Mouse (Mus musculus): ENCODE measurements around the gene Sync.

Gene Sync

GRCm38 (mm10) chr4:129261196-129261595, 26.2 kb upstream of the Sync start, which contains the start of gene C77080:
C77080 (minus strand) TSS chr4:129261404.
- DNase-seq (ENCODE audit: low spot score): no peak

GRCm38 (mm10) chr4:129263225-129264021, 24.0 kb upstream of the Sync start:
- no peak for DNase-seq (ENCODE audit: low spot score)

- DNase-seq (ENCODE audit: low spot score): no peak
Observed at GRCm38 (mm10) chr4:129266191-129266590, 21.2 kb upstream of the Sync start.

GRCm38 (mm10) chr4:129266821-129267220, 20.6 kb upstream of the Sync start:
- no peak for DNase-seq (ENCODE audit: low spot score)

DNA sequence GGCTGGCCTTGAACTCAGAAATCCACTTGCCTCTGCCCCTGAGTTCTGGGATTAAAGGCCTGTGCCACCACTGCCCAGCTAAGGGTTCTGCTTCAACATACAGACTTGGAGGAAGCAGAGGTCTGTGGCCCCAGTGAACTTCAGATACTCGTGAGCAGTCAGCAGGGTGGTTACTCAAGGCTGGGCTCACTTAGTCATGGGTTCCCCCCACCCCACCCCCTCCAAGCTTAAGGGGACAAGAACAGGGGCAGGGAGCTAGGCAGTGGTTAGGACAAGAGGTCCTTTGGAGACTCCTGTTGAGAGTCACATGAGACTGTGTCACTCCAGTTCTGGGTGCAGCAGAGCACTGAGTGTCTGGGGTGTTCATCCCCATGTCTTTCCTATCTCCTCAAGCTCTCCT, 18.7 kb upstream of the Sync start:
- DNase-seq (ENCODE audit: low spot score): no peak

DNA sequence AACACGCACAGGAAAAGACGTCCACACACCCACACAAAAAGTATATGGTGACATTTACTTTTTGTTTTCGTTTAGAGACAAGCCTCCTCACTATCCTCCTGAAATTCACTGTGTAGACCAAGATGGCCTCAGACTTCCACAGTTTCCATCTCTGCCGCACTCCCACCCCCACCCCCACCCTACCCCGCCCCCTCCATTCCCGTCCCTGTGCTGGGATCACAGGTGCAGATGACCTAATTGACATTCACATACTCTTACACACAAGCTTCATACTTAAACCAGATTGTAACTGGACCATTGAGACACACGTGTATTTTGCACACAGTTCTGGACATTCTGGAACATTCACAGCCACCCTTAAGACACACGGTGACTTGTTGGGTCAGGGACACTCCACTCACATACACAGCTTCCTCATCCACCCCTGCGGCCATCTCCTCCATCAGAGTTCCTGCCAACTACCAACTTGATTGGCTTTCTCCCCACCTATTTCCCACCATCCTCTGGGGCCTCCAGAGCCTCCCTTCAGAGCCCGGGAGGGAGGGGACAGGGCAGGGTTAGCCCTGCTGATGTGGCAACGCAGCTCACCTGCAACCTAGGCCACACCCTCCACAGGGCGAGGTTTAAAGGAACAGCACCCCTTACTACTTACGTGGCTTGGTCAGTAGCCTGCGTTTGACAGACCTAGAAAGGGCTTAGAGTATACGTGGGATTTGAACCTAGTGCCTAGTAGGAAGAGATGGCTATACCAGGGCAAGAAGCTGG, 15.2 kb upstream of the Sync start:
- peak; percentile 36 for DNase-seq (ENCODE audit: low spot score)

DNA sequence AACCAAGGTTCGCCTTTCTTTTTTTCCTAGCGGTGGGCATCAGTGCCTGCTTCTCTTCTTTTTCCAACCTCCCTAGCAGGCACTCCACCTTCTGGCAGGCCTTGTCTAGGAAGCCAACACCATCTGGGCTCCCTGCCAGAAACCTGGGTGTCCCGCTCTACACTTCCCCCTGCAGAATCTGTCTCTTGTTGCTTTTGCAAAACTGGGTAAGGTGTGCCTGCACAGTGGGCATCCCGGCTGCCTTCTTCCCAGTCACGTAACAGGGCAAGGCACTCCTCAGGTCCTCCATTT, 14.7 kb upstream of the Sync start:
- peak; percentile 69 for DNase-seq (ENCODE audit: low spot score)

DNA sequence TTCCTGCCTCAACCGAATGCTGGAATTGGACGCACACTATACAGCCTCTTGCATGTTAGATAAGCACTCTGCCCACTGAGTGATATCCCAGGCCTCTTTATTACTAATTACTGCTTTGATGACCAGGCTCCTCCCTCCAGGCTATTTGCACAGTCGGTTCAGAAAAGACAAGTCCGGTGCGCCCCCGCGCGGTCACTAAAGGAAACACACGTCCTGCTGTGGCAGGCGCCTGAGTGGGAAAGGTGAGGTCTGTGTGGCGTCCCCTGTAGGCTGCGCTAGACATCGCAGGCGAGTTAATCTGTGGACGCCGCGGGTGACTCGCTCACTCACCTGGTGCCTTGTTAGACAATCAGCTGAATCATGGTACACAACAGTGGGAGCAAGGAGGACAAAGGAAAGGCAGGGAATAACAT, 11.0 kb upstream of the Sync start:
- peak; percentile 98 for DNase-seq (ENCODE audit: low spot score)

- no peak for DNase-seq (ENCODE audit: low spot score)
Observed at GRCm38 (mm10) chr4:129282786-129283185, 4.6 kb upstream of the Sync start.

GRCm38 (mm10) chr4:129283226-129283625, 4.2 kb upstream of the Sync start:
- no peak for DNase-seq (ENCODE audit: low spot score)

GRCm38 (mm10) chr4:129284685-129285084, 2.7 kb upstream of the Sync start:
- no peak for DNase-seq (ENCODE audit: low spot score)

DNA sequence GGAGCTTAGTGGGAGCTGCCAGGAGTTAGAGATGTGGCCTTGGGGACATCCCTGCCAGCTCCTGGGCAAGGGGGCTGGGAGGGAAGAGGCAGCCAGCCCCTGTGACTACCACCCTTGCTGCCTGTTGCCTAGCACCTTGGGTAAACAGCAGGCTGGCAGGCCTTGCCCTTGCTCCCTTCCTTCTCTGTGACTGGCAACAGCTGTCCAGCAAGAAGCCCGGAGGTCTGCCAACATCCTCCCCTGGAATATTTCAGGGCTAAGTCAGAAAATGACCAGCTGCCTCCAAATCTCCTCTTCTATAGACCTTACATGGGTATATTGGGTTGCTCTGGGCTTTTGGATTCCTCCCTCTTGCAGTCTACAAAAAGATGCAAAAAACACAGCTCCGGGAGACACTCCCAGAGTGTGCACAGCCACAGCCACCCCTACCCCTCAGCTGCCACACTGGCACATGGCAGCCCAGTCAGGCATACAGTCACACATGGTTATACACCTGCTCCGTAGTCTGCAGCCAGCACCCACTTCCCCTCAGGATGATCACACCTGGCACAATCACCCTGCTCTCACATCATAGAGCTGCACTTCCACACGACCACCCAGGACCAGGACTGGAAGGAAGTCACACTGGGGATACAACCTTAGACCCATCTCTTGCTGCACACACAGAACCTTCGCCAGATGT, 1.3 kb upstream of the Sync start:
- DNase-seq (ENCODE audit: low spot score): no peak

DNA sequence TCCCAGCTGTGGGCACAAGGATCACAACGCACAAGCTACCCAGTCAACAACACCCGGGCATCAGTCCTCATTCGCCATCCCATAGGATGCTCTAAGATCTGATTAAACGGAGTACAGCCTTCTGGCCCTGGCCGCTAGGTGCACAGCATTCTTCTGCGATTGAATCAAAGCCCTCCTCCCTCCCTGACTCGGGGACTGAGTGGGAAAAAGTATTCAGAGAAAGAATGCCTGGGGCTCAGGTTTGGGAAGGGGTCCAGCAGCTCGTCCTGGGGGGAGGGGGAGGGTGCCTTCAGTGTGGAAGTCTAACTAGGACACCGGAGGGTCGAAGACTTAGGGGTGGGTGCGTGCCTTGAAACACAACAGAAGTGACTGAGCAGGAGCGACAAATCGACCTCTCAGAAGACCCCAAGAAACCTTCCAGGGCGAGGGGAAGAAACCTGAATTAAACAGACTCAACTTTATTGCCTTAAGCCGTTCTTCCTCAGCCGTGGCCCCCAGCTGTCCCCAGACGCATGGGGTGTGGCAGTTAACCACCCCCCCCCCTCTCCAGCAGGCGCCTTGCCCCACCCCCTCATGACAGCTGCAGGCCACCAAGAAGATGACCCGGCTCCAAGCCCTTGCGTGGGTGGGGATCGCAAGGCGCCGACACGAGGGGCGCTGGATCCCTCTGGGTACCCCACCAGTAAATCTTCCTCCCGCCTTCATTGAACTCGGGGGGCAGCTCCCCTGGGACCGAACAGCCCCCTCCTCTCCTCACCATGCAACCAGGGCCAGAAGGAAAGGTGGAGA, 540 bp upstream of the Sync start:
- no peak for DNase-seq (ENCODE audit: low spot score)

DNA sequence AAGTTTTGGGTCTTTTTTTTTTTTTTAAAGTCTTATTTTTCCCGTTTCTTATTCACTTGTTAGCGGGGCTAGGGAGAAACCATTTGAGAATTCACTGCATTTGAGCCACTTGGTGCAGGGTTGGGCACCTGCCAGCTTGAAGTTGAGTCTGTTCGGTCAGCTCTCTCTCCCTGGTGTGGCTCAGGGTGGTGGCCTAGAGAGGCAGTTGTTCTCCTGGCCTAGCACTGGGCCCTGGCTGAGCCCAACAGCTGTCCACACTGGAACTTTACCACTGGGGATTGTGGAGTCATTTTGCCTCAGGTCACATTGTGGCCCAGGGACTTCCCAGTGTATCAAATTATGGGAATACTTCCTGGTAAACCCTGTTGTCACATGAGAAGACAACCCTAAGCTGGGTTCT, 650 bp downstream of the Sync start:
- no peak for DNase-seq (ENCODE audit: low spot score)

GRCm38 (mm10) chr4:129289671-129290070, 2.3 kb downstream of the Sync start:
- DNase-seq (ENCODE audit: low spot score): no peak

- DNase-seq (ENCODE audit: low spot score): no peak
Observed at GRCm38 (mm10) chr4:129292831-129293230, 5.4 kb downstream of the Sync start.

DNA sequence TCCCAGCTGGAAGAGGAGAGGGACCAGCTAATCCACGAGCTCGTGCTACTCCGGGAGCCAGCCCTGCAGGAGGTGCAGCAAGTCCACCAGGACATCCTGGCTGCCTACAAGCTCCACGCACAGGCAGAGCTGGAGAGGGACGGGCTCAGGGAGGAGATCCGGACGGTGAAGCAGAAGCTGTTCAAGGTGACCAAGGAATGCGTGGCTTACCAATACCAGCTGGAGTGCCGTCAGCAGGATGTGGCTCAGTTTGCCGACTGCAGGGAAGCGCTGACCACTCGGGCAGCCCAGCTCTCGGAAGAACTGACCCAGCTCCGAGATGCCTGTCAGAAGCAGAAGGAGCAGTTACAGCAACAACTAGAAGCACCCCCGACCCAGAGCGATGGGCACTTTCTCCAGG, 6.3 kb downstream of the Sync start:
- no peak for DNase-seq (ENCODE audit: low spot score)

GRCm38 (mm10) chr4:129295188-129295587, 7.8 kb downstream of the Sync start:
- DNase-seq (ENCODE audit: low spot score): no peak

DNA sequence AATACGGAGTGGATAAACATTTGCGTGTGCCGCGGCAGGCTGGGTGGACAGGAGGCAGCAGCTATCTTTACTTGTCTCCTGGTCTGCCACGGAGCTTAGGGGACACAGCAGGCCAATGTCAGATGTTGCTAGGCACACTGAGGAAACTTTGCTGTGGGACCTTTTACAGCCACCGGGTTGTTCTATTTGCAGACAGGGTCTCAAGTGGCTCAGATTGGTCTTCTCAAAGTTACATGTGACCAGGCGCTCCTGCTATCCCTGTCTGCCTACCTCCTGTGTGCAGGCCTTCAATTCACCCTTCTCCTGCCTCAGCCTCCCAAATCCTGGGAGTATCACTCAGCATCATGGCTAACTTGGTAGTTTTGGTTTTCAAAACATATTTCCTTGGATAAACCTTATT, 8.6 kb downstream of the Sync start:
- no peak for DNase-seq (ENCODE audit: low spot score)

- DNase-seq (ENCODE audit: low spot score): no peak
Observed at GRCm38 (mm10) chr4:129297724-129298123, 10.3 kb downstream of the Sync start.

DNA sequence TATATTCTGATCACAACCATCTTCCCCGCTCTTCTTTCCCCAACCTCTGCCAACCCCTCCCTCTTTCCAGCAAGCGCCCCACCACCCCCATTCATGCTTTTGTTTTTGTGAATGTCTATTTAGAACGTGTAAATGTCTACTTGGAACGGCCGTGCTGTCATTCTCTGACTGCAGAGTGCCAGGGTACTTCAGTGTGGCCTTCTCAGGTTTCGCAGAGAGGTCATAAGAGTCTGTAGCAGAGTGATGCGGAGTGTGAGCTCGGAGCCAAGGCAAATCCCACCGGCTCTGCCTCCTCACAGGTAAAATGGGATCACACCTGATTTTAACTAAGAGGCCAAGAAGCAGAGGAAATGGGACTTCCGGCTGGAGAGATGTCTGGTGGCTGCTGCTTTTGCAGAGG, 11.7 kb downstream of the Sync start:
- DNase-seq (ENCODE audit: low spot score): no peak

GRCm38 (mm10) chr4:129303401-129303800, 16.0 kb downstream of the Sync start:
- DNase-seq (ENCODE audit: low spot score): no peak

All from urinary bladder, postnatal 25 days (tissue).